Mouse (Mus musculus): ENCODE measurements around the gene Dnajb1. TPM values are rescaled to one million over a fixed set of nuclear protein-coding genes. Genes with fewer than 3 reads are reported as not detected.

The Dnajb1 gene
- polyA plus RNA-seq (2012; rRNA removed): 35.8 and 36.4 TPM in 2 replicates

DNA sequence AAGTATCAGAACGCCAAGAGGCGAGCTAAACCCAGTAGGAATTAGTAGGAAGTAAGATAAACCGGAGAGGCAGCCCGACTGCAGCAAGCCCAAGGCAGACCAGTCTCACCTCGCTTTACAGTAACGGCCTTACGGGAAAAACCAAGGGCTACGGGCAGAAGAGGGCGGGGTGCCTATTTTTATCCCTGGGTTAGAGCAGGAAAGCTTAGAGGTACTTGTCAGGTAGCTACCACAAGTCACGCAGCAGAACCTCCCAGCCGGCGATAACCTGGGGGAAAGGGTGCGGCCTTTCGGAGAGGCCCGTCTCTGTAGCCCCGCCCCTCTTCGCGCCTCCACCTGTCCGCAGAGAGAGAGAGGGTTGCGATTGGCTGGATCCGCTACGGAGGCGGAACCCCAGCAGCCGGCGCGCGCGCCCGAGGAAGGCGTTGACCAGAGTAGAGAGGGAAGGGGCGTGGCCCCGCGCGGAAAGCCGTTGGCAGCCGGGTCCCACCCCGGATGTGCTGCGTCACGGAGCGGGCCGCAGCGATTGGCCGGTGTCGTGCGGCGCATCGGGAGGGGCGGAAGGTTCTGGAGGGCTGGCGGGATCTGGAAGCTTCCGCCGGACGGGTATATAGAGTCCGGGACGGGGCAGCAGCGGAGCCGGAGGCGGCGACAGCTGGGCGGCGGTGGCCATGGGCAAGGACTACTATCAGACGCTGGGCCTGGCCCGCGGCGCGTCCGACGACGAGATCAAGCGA lies at the start of gene Dnajb1, which contains the start of gene Tecr:
Gene Dnajb1 (plus strand): TSS at position 533 of the 737 bp plus-strand sequence.
Gene Tecr (minus strand): TSS at position 311 of the 737 bp plus-strand sequence.

DNA sequence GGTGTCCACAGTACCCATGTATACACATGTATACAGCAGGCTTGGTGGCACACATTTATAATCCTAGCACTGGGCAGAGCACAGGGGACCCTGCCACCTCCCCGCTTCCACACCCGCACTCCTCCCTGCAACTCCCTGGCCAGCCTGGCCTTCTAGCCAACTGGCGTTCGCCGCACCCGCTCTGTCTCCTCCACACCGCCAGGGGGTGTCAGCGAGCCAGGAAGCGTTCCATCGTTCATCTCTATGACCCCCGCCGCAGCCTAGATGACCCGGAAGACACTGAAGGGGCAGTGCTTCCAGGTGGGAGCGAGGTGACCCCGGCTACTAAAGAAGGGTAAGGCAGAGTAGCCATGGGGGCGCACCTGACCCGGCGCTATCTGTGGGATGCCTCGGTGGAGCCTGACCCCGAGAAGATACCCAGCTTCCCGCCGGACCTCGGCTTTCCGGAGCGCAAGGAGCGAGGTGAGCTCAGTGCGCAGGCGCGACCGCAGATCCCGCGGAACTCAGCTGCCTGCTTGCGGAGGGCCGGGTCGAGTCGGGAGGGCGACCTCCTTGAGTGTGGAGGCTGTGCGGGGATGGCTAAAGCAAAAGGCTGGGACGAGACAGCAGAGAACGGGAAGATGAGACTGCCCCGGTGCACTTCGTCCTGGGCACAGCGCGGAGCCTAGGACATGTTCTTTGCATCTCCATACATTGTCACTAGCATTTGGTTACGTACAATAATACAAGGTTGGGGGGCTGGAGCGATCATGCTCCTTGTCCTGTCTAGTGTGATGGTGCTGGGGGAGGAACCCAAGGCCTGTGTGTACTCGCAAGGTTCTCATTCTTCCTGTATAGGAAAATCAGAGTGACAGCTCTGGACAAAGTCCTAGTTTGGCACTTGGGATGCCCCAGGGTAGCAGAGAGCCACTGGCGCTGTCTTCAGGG lies 41.3 kb upstream of the Dnajb1 start, which contains the start of gene Ndufb7:
Gene Ndufb7 (plus strand): TSS at position 203 of the 927 bp plus-strand sequence.

DNA sequence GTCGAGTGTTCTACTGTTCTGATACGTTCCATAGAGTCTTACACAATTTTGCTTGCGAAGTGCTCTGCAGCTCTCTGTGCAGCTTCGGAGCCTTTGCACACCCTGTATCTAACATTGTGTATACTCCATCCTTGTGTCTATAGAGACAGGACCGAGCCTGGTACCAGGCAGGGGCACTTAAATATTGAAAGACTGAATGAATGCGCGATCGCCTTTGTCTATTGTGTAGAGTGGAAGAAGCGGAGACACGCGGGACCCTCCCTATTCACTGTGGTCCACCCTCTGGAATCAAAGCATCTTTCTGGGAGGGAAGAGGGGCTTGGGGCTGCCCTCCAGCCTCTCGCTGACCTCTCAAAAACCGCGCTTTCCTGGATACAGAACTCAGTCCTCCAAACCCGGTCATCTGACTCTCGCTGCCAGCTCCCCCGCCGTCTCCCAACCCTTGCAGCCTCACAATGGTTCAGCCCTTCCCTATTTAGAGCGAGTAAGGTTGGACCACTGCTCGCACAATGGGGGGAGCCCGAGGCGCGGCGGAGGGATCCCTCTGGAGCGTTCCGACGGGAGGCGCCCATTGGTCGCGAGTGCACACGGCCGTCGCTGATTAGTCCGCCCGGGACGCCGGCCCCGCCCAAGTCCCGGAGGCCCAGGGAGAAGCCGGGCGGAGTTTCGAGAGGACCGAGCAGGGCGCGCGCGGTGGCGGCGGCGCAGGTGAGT lies 44.2 kb downstream of the Dnajb1 start, which contains the start of gene Gipc1:
Gene Gipc1 (plus strand): TSS at position 648 of the 714 bp plus-strand sequence.

Other genes starting within 250 kb of the Dnajb1 start
- gene Clgn, start 218.3 kb upstream of the Dnajb1 start, polyA plus RNA-seq (2012; rRNA removed): 9.0 and 10.4 TPM in 2 replicates
- 288 and 319 TPM in 2 replicates for gene Scoc, start 149.8 kb upstream of the Dnajb1 start, polyA plus RNA-seq (2012; rRNA removed)
- gene Olfr370, start 72.4 kb upstream of the Dnajb1 start, polyA plus RNA-seq (2012; rRNA removed): 0.03 and 0.09 TPM in 2 replicates
- gene Ndufb7, start 41.5 kb upstream of the Dnajb1 start, polyA plus RNA-seq (2012; rRNA removed): 322 and 325 TPM in 2 replicates
- 1,121 and 1,193 TPM in 2 replicates for gene Tecr, start 222 bp upstream of the Dnajb1 start, polyA plus RNA-seq (2012; rRNA removed)
- 71.1 and 72.7 TPM in 2 replicates for gene Gipc1, start 44.5 kb downstream of the Dnajb1 start, polyA plus RNA-seq (2012; rRNA removed)
- 1.0 and 1.2 TPM in 2 replicates for gene Ptger1, start 58.5 kb downstream of the Dnajb1 start, polyA plus RNA-seq (2012; rRNA removed)
- gene Pkn1, start 91.0 kb downstream of the Dnajb1 start, polyA plus RNA-seq (2012; rRNA removed): 69.7 and 76.4 TPM in 2 replicates
- gene Ddx39, start 107.0 kb downstream of the Dnajb1 start, polyA plus RNA-seq (2012; rRNA removed): 66.8 and 67.7 TPM in 2 replicates
- 17.7 and 18.0 TPM in 2 replicates for gene Adgre5, start 133.1 kb downstream of the Dnajb1 start, polyA plus RNA-seq (2012; rRNA removed)